Mouse (Mus musculus): Measurements from ENCODE around the gene Rpp25l. TPM values are rescaled to one million over a fixed set of nuclear protein-coding genes. Genes with fewer than 3 reads are reported as not detected.

Rpp25l gene
- polyA plus RNA-seq, 1 experiment from 2014 or later = 59.5 TPM

DNA sequence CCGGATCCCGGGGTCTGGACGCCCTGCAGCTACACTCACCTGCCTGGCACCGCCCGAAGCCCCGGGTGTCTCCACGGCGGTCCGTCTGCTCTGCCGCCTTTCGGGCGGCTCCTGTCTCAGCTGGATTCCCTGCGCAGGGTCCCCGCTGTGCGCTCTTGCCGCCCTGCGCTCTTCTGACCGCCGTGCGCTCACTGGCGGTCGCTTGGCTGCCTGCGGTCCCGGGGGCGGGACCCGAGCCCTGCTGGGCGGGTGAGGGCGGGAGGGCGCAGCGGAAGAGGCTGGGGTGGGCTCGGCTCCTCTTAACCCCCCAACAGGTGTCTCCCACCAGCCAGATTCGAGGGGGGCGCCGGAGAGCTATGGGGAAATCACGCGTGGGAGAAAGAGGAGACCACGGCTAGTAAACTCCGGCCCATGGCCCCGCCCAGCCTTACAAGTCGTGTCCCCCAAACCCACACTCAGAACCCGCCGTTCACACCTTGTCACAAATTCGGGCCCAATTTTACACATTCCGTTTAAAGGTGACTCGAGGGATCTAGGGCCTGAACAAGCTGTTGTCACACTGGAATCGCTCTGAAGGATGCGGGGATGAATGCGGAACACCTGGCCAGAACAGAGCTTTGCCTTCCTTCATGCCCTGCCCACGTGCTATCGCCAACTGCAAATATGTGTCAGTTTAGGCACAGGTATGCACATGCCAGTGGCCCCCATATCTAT, 17.9 kb upstream of the Rpp25l start, which contains the start of gene Arid3c:
Gene Arid3c (minus strand): TSS at position 91 of the 714 bp plus-strand sequence.
- Histone ChIP-seq H3K27ac (no peak within 1 kb of the TSS), H3K9ac (no peak within 1 kb of the TSS), H3K9me3 (no peaks in the 10 kb centered on the region), H3K4me2 (peak within 1 kb of the TSS; percentile 83), H3K36me3 (no peaks in the 10 kb centered on the region), H3K4me3 (replicated peaks) (peak within 1 kb of the TSS; percentile 34), H3K4me1 (peaks cover 8% of the 10 kb centered on the region), H3K27me3 (replicated peaks) (peaks cover 66% of the 10 kb centered on the region)
- no peak for ATAC-seq (ENCODE audit: insufficient read depth, low FRiP score, low read depth)
- WGBS = 1% methylated on average over 50 of the region's 50 CpGs

DNA sequence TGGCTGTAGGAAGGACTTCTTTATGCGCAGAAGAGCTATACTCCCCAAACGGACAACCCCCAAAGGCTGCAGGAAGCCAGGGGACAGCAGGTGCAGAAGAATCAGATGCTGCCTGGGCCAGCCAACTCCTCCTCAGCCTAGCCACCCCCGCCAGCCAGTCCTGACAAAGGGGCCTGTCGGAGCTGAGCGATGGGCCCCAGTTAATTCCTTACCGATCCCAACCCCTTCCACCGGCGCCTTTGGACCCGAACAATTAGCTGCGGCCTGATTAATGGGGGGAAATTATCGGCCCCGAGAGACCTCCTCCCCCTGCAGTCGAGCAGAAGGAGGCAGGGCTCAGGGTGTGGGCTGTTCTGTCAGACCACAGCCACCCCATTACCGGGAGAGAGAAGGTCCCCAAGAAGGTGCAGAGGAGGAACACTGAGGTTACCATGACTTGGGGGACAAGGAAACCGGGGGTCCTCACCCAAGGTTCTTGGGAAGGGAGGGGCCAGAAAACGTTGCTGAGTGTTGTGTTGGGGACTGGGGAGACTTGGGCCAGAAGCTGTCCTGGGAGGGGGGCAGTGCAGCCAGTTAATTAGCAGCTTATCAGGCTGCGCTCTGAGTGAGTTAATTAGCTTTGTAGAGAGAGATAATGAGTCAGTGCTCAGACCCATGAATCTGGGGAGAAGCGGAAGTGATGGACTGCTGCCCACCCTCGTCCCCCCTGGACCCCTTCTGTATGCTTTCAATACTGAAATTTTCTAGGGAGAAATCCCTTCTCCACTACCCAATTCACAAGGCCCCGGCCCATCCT, 13.7 kb upstream of the Rpp25l start:
- Histone ChIP-seq H3K9ac (no peak overlapping the region), H3K27me3 (replicated peaks) (peaks cover 78% of the 10 kb centered on the region), H3K27ac (no peak overlapping the region), H3K4me3 (replicated peaks) (no peak overlapping the region), H3K9me3 (no peaks in the 10 kb centered on the region), H3K4me1 (peaks cover 15% of the 10 kb centered on the region), H3K4me2 (no peak overlapping the region), H3K36me3 (no peaks in the 10 kb centered on the region)
- no peak for ATAC-seq (ENCODE audit: insufficient read depth, low FRiP score, low read depth)
- WGBS = 18% methylated on average over 20 of the region's 20 CpGs

DNA sequence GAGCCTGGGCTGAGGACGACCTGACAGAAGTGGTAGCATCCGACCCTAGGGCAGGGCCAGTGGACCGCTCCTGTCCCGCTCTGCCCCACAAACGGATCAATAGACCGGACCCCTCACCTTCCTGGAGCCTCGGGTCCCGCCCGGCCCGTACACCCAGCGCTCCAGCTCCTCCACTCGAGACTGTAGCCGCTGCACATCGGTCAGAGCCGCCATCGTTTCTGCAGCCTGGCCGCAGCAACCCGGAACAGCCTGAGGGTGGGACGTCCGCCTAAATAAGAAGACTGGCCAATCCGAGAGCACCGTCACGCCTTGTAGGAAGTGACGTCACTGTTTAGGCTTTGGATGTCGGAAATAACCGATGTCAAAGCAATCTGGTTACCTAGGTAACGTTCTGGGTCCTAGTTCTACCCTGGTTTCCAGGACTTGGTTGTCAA, 9.6 kb upstream of the Rpp25l start, which contains the start of gene Dctn3:
Gene Dctn3 (minus strand): TSS at position 253 of the 434 bp plus-strand sequence.
- Histone ChIP-seq H3K27me3 (replicated peaks) (peaks cover 44% of the 10 kb centered on the region), H3K4me1 (peaks cover 10% of the 10 kb centered on the region; the same call in 1 of the 2 replicates), H3K4me3 (replicated peaks) (peak within 1 kb of the TSS; percentile 64), H3K27ac (no peak within 1 kb of the TSS), H3K9me3 (no peaks in the 10 kb centered on the region), H3K4me2 (peak within 1 kb of the TSS; percentile 69), H3K9ac (peak within 1 kb of the TSS; percentile 56), H3K36me3 (peaks cover 8% of the 10 kb centered on the region)
- 0% methylated on average over 27 of the region's 27 CpGs for WGBS
- ATAC-seq (ENCODE audit: insufficient read depth, low FRiP score, low read depth) = peak; percentile 95

DNA sequence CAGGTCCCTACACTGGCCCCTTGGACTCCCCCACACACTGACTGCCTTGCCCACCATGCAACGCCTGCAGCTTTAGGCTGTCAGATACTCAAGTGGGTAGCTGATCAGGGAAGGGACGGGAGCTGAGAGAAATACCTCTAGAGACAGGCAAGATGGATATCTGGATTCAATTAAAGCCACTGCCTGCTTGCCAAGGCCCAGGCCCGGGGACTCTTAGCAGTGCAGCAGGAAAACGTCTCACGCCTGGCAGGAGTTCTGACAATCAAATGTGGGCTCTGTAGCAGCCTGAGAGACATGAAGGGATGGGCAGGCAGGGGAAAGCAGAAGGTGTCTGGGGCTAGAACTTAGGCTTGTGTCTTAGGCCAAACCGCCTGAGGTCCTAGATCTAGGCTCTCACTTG, 3.5 kb upstream of the Rpp25l start:
- Histone ChIP-seq H3K4me1 (peaks cover 18% of the 10 kb centered on the region), H3K36me3 (peaks cover 23% of the 10 kb centered on the region), H3K4me2 (no peak overlapping the region), H3K27ac (no peak overlapping the region), H3K27me3 (replicated peaks) (no peaks in the 10 kb centered on the region), H3K9me3 (no peaks in the 10 kb centered on the region), H3K4me3 (replicated peaks) (no peak overlapping the region), H3K9ac (no peak overlapping the region)
- WGBS = 64% methylated on average over 6 of the region's 6 CpGs
- no peak for ATAC-seq (ENCODE audit: insufficient read depth, low FRiP score, low read depth)

DNA sequence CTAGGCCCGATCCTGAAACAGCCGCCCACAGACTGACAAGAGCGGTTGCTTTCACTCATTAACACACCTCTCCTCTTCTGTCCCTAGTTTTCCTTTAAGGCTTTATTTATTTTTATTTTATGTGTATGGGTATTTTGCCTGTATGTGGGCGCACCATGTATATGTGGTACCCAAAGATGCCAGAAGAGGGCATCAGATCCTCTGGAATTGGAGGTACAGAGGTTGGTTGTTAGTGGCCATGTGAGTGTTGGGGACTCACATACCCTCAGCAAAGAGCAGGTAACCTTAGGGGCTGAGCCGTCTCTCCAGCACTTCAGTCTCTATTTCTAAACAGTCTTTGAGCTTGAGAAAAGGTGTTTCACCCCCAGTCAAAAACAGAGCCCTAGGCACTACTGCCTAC, 2.3 kb upstream of the Rpp25l start:
- Histone ChIP-seq H3K27me3 (replicated peaks) (no peaks in the 10 kb centered on the region), H3K4me3 (replicated peaks) (no peak overlapping the region), H3K27ac (no peak overlapping the region), H3K4me2 (no peak overlapping the region), H3K9me3 (no peaks in the 10 kb centered on the region), H3K4me1 (peaks cover 22% of the 10 kb centered on the region), H3K9ac (no peak overlapping the region), H3K36me3 (peaks cover 23% of the 10 kb centered on the region)
- no peak for ATAC-seq (ENCODE audit: insufficient read depth, low FRiP score, low read depth)
- 87% methylated on average over 5 of the region's 5 CpGs for WGBS

DNA sequence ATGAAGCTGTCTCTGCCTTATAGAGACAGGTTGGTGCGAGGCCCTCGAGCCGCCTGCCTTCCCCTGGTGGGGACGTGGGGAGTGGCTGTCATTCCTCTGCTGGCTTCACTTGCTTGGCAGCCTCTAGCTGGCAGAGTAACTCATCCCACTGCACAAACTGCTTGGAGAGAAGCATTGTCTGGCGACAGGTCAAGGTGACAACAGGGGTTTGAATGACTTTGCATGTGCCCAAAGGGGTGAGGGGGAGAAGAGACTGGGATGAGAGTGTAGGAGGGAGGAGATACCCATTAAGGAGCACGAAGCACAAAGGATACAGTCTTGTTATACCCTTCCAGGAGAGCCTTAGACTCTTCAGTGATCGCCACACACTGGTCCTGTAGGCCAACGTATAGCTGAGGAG, 1.7 kb upstream of the Rpp25l start:
- Histone ChIP-seq H3K27me3 (replicated peaks) (no peaks in the 10 kb centered on the region), H3K4me1 (peaks cover 22% of the 10 kb centered on the region), H3K9ac (no peak overlapping the region), H3K9me3 (no peaks in the 10 kb centered on the region), H3K4me2 (no peak overlapping the region), H3K27ac (no peak overlapping the region), H3K4me3 (replicated peaks) (no peak overlapping the region), H3K36me3 (peaks cover 19% of the 10 kb centered on the region)
- 83% methylated on average over 8 of the region's 8 CpGs for WGBS
- no peak for ATAC-seq (ENCODE audit: insufficient read depth, low FRiP score, low read depth)

DNA sequence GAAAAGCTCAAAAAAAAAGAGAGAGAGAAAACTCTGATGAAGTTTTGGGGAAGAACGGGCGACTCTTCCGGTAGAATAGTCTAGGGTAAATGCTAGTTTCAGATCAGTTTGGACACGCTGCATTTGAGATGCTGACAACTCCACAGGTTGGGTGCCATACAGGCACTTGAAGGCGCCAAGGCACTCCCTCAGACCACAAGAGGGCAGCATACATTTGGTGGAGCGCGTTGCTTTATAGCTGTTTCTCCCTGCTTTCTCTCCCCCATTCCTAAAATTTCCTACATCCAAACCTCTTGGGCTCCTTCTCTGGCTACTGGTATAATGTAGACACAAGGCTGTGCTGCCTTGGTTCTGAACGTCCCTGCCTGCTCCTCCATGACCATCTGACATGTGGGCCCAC, 942 bp upstream of the Rpp25l start:
- H3K36me3 ChIP-seq = peaks cover 16% of the 10 kb centered on the region
- no peak for ATAC-seq (ENCODE audit: insufficient read depth, low FRiP score, low read depth)
- H3K27ac ChIP-seq = no peak overlapping the region
- no peaks in the 10 kb centered on the region for H3K27me3 ChIP-seq (replicated peaks)
- H3K4me3 ChIP-seq (replicated peaks) = peak overlapping the region; percentile 82
- H3K9ac ChIP-seq = no peak overlapping the region
- no peaks in the 10 kb centered on the region for H3K9me3 ChIP-seq
- peaks cover 22% of the 10 kb centered on the region for H3K4me1 ChIP-seq
- WGBS = 13% methylated on average over 8 of the region's 8 CpGs
- peak overlapping the region; percentile 81 for H3K4me2 ChIP-seq

DNA sequence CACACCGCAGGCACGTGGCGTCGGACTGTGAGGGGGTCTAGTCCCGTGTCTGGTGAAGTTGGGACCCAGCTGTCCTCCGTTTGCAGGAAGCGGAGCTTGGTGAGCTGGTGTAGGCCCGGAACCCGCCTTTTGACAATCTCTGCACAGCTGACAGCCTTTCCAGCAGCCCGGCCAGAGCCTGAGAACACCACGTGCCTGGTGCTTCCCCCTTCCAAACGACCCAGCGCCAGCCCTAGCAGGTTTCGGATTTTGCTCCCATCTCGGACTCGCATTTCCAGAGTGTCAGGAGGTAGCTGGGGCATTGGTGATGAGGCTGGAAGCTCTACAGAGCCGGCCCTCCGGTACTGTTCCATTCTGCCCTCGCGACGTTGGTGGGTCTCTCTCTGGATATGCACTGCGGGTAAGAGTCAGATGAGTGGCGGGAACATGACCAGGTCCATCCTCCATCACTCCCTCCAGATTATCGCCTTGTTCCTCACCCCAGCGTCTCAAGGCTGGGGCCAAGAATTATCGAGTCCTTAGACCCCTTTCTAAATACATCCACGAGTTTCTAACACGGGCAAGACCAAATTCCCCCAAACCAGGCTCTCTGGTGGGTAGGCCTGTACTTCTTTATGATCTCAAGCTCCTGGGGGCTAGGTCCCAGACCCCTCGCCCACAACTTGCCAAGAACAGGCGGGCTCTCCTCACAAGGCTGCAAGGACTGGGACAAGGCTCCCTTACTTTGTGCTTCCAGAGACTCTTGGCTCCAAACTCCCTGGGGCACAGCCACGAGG, 725 bp downstream of the Rpp25l start:
- ATAC-seq (ENCODE audit: insufficient read depth, low FRiP score, low read depth) = peak; percentile 9; the same call in 1 of the 2 replicates
- H3K9me3 ChIP-seq = no peaks in the 10 kb centered on the region
- H3K9ac ChIP-seq = peak overlapping the region; percentile 92
- peaks cover 22% of the 10 kb centered on the region for H3K4me1 ChIP-seq
- H3K27me3 ChIP-seq (replicated peaks) = no peaks in the 10 kb centered on the region
- peak overlapping the region; percentile 82 for H3K4me3 ChIP-seq (replicated peaks)
- WGBS = 36% methylated on average over 31 of the region's 31 CpGs
- H3K27ac ChIP-seq = peak overlapping the region; percentile 70; the same call in 1 of the 2 replicates
- H3K36me3 ChIP-seq = peaks cover 12% of the 10 kb centered on the region
- peak overlapping the region; percentile 81 for H3K4me2 ChIP-seq

DNA sequence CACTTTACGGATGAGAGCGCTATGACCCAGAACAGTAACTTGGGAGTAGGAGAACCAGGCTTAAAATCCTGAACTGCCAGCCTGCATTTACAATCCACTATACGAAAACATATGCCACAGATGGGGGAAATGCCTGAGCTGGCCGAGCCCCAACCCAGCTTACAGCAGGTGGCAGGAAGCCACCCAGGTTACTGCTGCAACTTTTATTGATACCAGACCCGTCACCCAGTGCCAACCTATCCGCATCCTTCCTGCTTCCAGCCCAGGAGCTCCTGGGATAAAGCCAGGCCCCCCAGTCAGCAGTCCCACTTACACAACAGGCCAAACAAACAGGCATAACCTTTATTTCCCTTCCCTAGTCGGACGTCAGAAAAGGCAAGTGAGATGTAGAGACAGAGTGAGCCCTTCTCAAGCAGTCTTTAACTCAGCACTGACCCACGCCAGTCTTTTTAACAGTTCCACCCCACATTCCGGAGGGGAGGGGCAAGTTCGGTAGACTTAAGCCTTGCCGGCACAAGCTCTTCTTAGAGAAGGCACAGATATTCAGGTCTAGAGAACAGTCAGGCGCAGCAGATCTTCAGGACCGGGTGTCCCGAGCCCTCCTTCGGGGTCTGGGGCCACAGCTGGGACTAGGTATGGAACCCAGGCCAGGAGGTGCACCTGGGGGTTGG, 1.5 kb downstream of the Rpp25l start:
- no peak for ATAC-seq (ENCODE audit: insufficient read depth, low FRiP score, low read depth)
- H3K4me1 ChIP-seq = peaks cover 28% of the 10 kb centered on the region
- peak overlapping the region; percentile 82 for H3K4me3 ChIP-seq (replicated peaks)
- peak overlapping the region; percentile 92; the same call in 1 of the 2 replicates for H3K9ac ChIP-seq
- peaks cover 4% of the 10 kb centered on the region; the same call in 1 of the 2 replicates for H3K36me3 ChIP-seq
- H3K27me3 ChIP-seq (replicated peaks) = no peaks in the 10 kb centered on the region
- H3K27ac ChIP-seq = no peak overlapping the region
- 76% methylated on average over 16 of the region's 16 CpGs for WGBS
- H3K4me2 ChIP-seq = peak overlapping the region; percentile 81
- H3K9me3 ChIP-seq = no peaks in the 10 kb centered on the region

DNA sequence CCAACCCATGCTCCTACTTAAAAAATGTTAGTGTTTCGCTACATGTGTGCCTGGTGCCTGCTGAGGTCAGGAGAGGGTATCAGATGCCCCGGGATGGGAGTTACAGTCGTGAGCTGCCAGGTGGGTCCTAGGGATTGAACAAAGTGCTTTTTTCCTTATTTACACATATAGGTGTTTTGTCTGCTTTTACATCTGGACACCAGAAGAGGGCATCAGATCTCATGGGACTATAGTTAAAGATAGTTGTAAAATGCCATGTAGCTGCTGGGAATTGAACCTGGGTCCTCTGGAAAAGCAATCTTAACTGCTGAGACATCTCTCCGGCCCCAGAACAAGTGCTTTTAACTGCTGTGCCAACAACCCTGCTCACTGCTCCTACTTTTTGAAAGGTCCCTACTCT, 3.1 kb downstream of the Rpp25l start:
- H3K4me2 ChIP-seq = no peak overlapping the region
- H3K4me3 ChIP-seq (replicated peaks) = no peak overlapping the region
- peaks cover 6% of the 10 kb centered on the region; the same call in 1 of the 2 replicates for H3K27me3 ChIP-seq (replicated peaks)
- no peaks in the 10 kb centered on the region for H3K9me3 ChIP-seq
- 50% methylated on average over 4 of the region's 4 CpGs for WGBS
- no peaks in the 10 kb centered on the region for H3K36me3 ChIP-seq
- ATAC-seq (ENCODE audit: insufficient read depth, low FRiP score, low read depth) = no peak
- peaks cover 31% of the 10 kb centered on the region for H3K4me1 ChIP-seq
- no peak overlapping the region for H3K27ac ChIP-seq
- H3K9ac ChIP-seq = no peak overlapping the region

DNA sequence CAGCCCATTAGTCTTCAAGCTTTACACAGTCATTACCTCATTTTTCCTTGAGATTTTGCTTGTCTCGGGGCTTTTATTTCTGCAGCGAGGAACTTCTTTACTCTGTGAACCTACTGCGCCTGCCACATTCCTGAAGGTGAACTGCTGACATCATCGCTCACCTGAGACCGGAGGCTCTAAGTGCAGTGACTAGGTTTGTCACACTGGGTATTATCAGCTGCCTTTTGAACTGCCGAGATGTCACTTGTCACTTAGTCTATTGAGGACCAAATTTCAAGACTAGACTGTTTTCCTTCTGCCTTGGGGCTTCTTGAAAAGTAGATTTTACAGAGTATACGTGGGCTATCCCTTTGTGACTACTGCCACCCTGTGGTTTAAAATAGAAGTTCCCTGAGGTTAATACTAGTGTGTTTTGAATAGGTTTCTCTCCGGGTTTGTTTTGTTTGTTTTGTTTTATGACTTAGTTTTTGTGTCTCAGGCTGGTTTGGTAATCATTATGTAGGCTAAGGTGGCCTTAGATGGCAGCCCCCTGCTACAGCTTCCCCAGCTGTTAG, 5.1 kb downstream of the Rpp25l start:
- WGBS = 25% methylated on average over 8 of the region's 8 CpGs
- Histone ChIP-seq H3K27ac (no peak overlapping the region), H3K9ac (no peak overlapping the region), H3K4me1 (peaks cover 27% of the 10 kb centered on the region), H3K36me3 (no peaks in the 10 kb centered on the region), H3K27me3 (replicated peaks) (peaks cover 6% of the 10 kb centered on the region; the same call in 1 of the 2 replicates), H3K9me3 (no peaks in the 10 kb centered on the region), H3K4me2 (peak overlapping the region; percentile 26; the same call in 1 of the 2 replicates), H3K4me3 (replicated peaks) (no peak overlapping the region)
- no peak; the same call in 1 of the 2 replicates for ATAC-seq (ENCODE audit: insufficient read depth, low FRiP score, low read depth)
